Mouse (Mus musculus) naive thymus-derived CD4-positive, alpha-beta T cell, adult 5 months (primary cell): ENCODE measurements around the gene Nt5dc1. TPM values are rescaled to one million over a fixed set of nuclear protein-coding genes. Genes with fewer than 3 reads are reported as not detected.

Experiments used
- polyA plus RNA-seq: library from polyadenylated mRNA; unstranded; fragments of 100-300 nt; shearing (Covaris generic); gene quantifications from one replicate; pipeline ENCODE4 v1.2.1, GENCODE M21; 2017

Nt5dc1 gene
- 50.5 TPM for polyA plus RNA-seq

DNA sequence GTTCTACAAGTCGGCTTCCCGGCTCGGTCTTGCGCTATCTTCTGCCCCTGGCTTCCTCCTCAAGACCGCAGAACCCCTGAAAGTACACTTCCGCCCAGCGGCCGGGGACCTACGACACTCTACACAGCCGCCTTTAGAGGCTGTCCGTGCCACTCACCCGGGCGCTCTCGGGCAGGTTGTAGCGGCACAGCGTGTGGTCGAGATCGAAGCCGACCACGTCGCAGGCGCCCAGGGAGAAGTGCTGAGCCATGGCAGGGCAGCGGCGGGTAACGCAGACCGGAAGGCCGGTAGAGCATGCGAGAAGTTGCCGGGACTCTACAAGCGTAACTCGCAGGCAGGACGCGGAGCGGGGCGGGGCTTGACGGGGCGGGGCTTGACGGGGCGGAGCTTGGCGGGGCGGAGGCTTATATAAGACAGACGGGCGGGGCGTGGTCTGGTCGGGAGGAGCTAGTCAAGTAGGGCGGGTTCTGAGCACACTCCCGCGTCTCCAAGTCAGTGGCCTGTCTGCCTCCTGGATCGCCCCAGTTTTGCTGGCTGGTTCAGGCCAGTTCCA is at the start of gene Nt5dc1:
Gene Nt5dc1 (minus strand): TSS at position 349 of the 553 bp plus-strand sequence.

GRCm38 (mm10) chr10:34389681-34390080 is 28.7 kb downstream of the Nt5dc1 start, which contains the start of gene Col10a1:
TSS of gene Col10a1 (plus strand) at chr10:34389981.

DNA sequence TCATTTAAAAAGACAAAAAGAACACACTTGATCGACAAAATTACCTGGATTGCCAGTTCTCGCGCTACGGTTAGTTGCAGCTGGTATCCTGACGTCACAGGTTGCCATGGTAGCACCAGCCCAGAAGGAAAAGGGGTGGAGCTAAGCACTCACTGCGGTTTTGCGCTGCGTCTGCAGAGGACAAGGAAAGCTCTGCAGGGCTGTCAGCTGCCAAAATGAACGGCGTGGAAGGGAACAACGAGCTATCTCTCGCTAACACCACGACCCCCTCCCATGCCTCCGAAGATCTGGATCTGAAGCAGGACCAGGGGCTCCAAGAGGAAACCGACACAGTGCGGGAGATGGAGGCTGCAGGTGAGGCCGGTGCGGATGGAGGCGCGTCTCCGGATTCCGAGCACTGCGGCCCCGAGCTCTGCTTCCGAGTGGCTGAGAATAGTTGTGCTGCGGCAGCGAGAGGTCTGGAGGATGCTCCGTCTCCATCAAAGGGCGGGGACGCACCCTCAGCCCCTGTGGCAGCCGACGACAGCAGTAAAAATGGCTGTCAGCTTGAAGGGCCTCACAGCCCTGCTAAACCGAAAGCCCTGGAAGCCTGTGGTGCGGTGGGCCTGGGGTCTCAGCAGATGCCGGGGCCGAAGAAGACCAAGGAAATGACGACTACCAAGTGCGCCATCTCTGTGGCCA is 120.9 kb downstream of the Nt5dc1 start, which contains the start of gene Tspyl4:
Gene Tspyl4 (plus strand): TSS at position 144 of the 681 bp plus-strand sequence.

DNA sequence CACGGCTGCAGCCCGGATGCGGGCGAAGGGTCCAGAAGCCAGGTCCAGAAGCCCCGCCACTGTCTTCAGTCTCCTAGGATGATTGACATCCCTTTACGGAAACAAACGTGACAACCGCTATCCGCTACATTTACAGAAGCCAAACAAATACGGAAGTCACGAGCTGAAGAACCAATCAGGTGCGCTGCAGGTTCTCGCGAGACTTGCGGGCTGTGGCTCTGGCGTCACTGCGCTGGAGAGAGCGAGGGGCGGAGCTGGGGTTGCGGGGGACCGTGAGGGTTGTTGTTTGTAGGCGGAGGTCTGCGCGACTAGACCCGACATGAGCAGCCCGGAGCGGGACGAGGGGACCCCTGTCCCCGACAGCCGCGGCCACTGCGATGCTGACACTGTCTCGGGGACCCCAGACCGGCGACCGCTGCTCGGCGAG is 136.4 kb downstream of the Nt5dc1 start, which contains the start of gene Tspyl1:
Gene Tspyl1 (plus strand): TSS at position 229 of the 427 bp plus-strand sequence.

Other genes starting within 250 kb of the Nt5dc1 start
- gene Dse, start 210.8 kb downstream of the Nt5dc1 start, polyA plus RNA-seq: 10.0 TPM
- gene Tspyl1, start 136.4 kb downstream of the Nt5dc1 start, polyA plus RNA-seq: 131 TPM
- gene Tspyl4, start 121.1 kb downstream of the Nt5dc1 start, polyA plus RNA-seq: 11.9 TPM
- gene Col10a1, start 28.6 kb downstream of the Nt5dc1 start, polyA plus RNA-seq: 0.29 TPM
- gene Frk, start 64.8 kb upstream of the Nt5dc1 start, polyA plus RNA-seq: 0.07 TPM